Mouse (Mus musculus) right cerebral cortex, postnatal 36 days (tissue): ENCODE results near the gene Gm8082.
"Not testable (repeated sequence)": the region's sequence is repeated elsewhere in the genome, so short reads cannot be mapped to it uniquely, and the experiment has no call there.

Experiments used
- DNase-seq, 2 experiments: peaks; one replicate each; pipeline ENCODE4 v3.0.0; 2022; ENCODE audit warnings: low spot score in 2 of 2, mixed read lengths in 1 of 2

The Gm8082 gene

GRCm38 (mm10) chr14:42993524-42993923, at the start of gene Gm8082:
Gene Gm8082 (minus strand): TSS chr14:42993624.
- DNase-seq = not testable (repeated sequence)

GRCm38 (mm10) chr14:43015528-43015927, 22.1 kb upstream of the Gm8082 start, which contains the start of gene Gm10376:
Gene Gm10376 (minus strand): TSS chr14:43015628.
- not testable (repeated sequence) for DNase-seq
